Mouse (Mus musculus) ES-E14 (cell line): ENCODE data around the gene Mre11a.

Source experiments
- CHD2 ChIP-seq: IDR thresholded peaks from 2 replicates; pipeline ENCODE4 v1.6.1; 2014; ENCODE audit warnings: mild to moderate bottlenecking, low read depth, low read length, inconsistent platforms
- HCFC1 ChIP-seq: IDR thresholded peaks from 2 replicates; pipeline ENCODE4 v1.6.1; 2012; ENCODE audit warnings: low read length, inconsistent platforms, borderline replicate concordance; ENCODE audit not compliant: insufficient read depth
- ZC3H11A ChIP-seq: IDR thresholded peaks from 2 replicates; pipeline ENCODE4 v1.6.1; 2012; ENCODE audit warnings: low read depth, mild to moderate bottlenecking, inconsistent platforms, low read length, borderline replicate concordance

DNA sequence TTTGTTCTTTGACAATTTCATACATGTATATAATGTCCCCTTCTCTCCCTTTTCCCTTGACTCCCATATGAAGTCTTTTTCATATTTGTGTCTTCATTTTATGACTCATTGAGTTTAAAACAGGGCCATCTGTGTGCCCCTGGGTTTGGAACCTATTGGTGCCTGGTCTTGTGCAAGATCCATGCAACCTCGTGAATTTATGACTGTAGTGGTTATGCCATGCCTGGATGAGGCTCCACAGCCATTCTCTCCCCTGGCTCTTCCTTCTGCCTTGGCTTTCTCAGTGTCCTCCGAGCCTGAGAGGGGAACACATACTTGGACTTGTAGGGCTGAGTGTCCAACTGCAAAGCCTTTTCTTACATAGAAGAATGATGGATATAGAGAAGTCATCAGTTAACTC, 21.3 kb downstream of the Mre11a start:
- TF ChIP-seq ZC3H11A (no peak), CHD2 (no peak), HCFC1 (no peak)
